Comparison of ENCODE assay signal across 12 mouse cellular contexts in genomic region chr3:94657852-94658739, GRCm38 (mm10). TPM values are rescaled to one million over a fixed set of nuclear protein-coding genes. Genes with fewer than 3 reads are reported as not detected.
DNase-seq lines count a peak whose midpoint lies in the region; ATAC-seq and TF ChIP-seq lines count a peak whose summit lies in the region.
"Not testable (repeated sequence)": the region's sequence is repeated elsewhere in the genome, so short reads cannot be mapped to it uniquely, and the experiment has no call there.
"Had no signal": no experiment of that assay in that cellular context is flagged by ENCODE, and none has a peak within 500 bp of the region (broad histone marks: within the 10 kb centered on the region; RNA-seq: fewer than 3 reads in every experiment).

No protein-coding gene starts in this region.

- not testable (repeated sequence) for H3K36me3 ChIP-seq in heart, embryonic 16.5 days (ENCODE audit: control insufficient read depth, insufficient read depth); kidney, adult 2 months (ENCODE audit: control insufficient read depth, insufficient read depth, low read length); liver, embryonic 14.5 days (replicated peaks; ENCODE audit: control insufficient read depth, insufficient read depth, low read depth); midbrain, embryonic 13.5 days; spleen, adult 2 months (ENCODE audit: control insufficient read depth, insufficient read depth, low read length)

- ATAC-seq in erythroid progenitor cell, adult 5-6 weeks (replicated peaks; ENCODE audit: low FRiP score, poor library complexity, severe bottlenecking) = peak; percentile 52
- ATAC-seq in heart, embryonic 16.5 days (replicated peaks; ENCODE audit: extremely low read depth, insufficient read depth, low FRiP score) = peak; percentile 41
- ATAC-seq in liver, embryonic 14.5 days (ENCODE audit: insufficient read depth) = peak; percentile 36
- peak; percentile 81 for ATAC-seq in midbrain, embryonic 13.5 days

- not testable (repeated sequence) for H3K27me3 ChIP-seq in cerebellum, adult 2 months (ENCODE audit: control insufficient read depth, insufficient read depth, low read length); heart, embryonic 16.5 days (ENCODE audit: control insufficient read depth, insufficient read depth, low read length); kidney, adult 2 months (replicated peaks; ENCODE audit: control insufficient read depth, insufficient read depth, low read length); liver, embryonic 14.5 days (ENCODE audit: control insufficient read depth, insufficient read depth, low read length); spleen, adult 2 months (ENCODE audit: control insufficient read depth, insufficient read depth, low read length)
- peaks cover 23% of the 10 kb centered on the region; the same call in 1 of the 2 replicates for H3K27me3 ChIP-seq in midbrain, embryonic 13.5 days

- H3K4me1 ChIP-seq in cerebellum, adult 2 months (ENCODE audit: control insufficient read depth, insufficient read depth, low read length); heart, embryonic 16.5 days (ENCODE audit: control insufficient read depth, insufficient read depth, low read length); kidney, adult 2 months (ENCODE audit: control insufficient read depth, insufficient read depth, low read length); midbrain, embryonic 13.5 days (replicated peaks); spleen, adult 2 months (ENCODE audit: control insufficient read depth, insufficient read depth, insufficient read length): not testable (repeated sequence)
- peaks cover 8 to 18% of the 10 kb centered on the region in 2 experiments for H3K4me1 ChIP-seq in liver, embryonic 14.5 days (replicated peaks; ENCODE audit: control insufficient read depth in 2 of 2, insufficient read depth in 2 of 2, low read length in 1 of 2)

- H3K4me3 ChIP-seq in cerebellum, adult 2 months (replicated peaks; ENCODE audit: insufficient read depth, low read depth, low read length) = peak overlapping the region; percentile 22
- peak overlapping the region; percentile 53 for H3K4me3 ChIP-seq in heart, embryonic 16.5 days (ENCODE audit: low read length)
- peak overlapping the region; percentile 65 for H3K4me3 ChIP-seq in kidney, adult 2 months (ENCODE audit: insufficient read depth, low read depth, low read length)
- H3K4me3 ChIP-seq in liver, embryonic 14.5 days (ENCODE audit: insufficient read depth in 1 of 2, low read depth in 2 of 2, low read length in 2 of 2) = peak overlapping the region; percentile 56 to 67
- peak overlapping the region; percentile 39 for H3K4me3 ChIP-seq in midbrain, embryonic 13.5 days (replicated peaks)
- H3K4me3 ChIP-seq in spleen, adult 2 months (ENCODE audit: extremely low read depth, insufficient read depth, insufficient read length) = peak overlapping the region; percentile 47

- peak; percentile 10 for DNase-seq in CD4-positive helper T cell, adult 2 months (ENCODE audit: low read depth, low spot score)
- DNase-seq in cerebellum, adult 2 months; kidney, adult 2 months; liver, embryonic 14.5 days (ENCODE audit: low read depth in 3 of 3, low spot score in 3 of 3); spleen, adult 2 months (ENCODE audit: low read depth in 1 of 2, low spot score in 2 of 2): not testable (repeated sequence)

- peak overlapping the region; percentile 77 for H3K4me2 ChIP-seq in heart, embryonic 16.5 days (ENCODE audit: low read depth, low read length)
- peak overlapping the region; percentile 89 for H3K4me2 ChIP-seq in liver, embryonic 14.5 days (ENCODE audit: low read depth)
- peak overlapping the region; percentile 57 for H3K4me2 ChIP-seq in midbrain, embryonic 13.5 days (replicated peaks)

- TF ChIP-seq POLR2A in cerebellum, adult 2 months (IDR thresholded peaks at IDR 0.05; ENCODE audit: borderline replicate concordance, insufficient read depth, low read length); kidney, adult 2 months (IDR thresholded peaks at IDR 0.05; ENCODE audit: low read depth, low read length); spleen, adult 2 months (IDR thresholded peaks at IDR 0.05; ENCODE audit: low read depth, low read length): not testable (repeated sequence)

- not testable (repeated sequence) for H3K27ac ChIP-seq in cerebellum, adult 2 months (ENCODE audit: insufficient read depth, low read length); heart, embryonic 16.5 days (ENCODE audit: low read length); liver, embryonic 14.5 days; midbrain, embryonic 13.5 days; spleen, adult 2 months (ENCODE audit: insufficient read depth, low read length)
- H3K27ac ChIP-seq in kidney, adult 2 months (ENCODE audit: insufficient read depth, low read depth, low read length) = peak overlapping the region; percentile 59; the same call in 1 of the 2 replicates

- peak overlapping the region; percentile 63; the same call in 1 of the 2 replicates for H3K9ac ChIP-seq in heart, embryonic 16.5 days (ENCODE audit: low read length)
- peak overlapping the region; percentile 61 for H3K9ac ChIP-seq in liver, embryonic 14.5 days (replicated peaks)
- H3K9ac ChIP-seq in midbrain, embryonic 13.5 days (replicated peaks) = 0 out of 2 replicates have a peak overlapping the region, but pooled peaks have one; percentile 46

- WGBS in cerebellum, adult 2 months = 12% methylated on average over 26 of the region's 47 CpGs
- WGBS in heart, embryonic 16.5 days = 6% methylated on average over 21 of the region's 47 CpGs
- 4% methylated on average over 24 of the region's 47 CpGs for WGBS in kidney, adult 2 months
- WGBS in liver, embryonic 14.5 days (ENCODE audit: insufficient replicate concordance) = 6% methylated on average over 22 of the region's 47 CpGs
- WGBS in midbrain, embryonic 13.5 days = 3% methylated on average over 26 of the region's 47 CpGs
- 14% methylated on average over 22 of the region's 47 CpGs for WGBS in spleen, adult 2 months

- TF ChIP-seq CTCF in cerebellum, adult 2 months (IDR thresholded peaks at IDR 0.05; ENCODE audit: borderline replicate concordance, insufficient read depth, low read depth, low read length); kidney, adult 2 months (conservative IDR thresholded peaks at IDR 0.05; ENCODE audit: insufficient read depth, insufficient read length, low read depth, low read length); liver, embryonic 14.5 days (IDR thresholded peaks at IDR 0.05; ENCODE audit: low read depth); spleen, adult 2 months (IDR thresholded peaks at IDR 0.05; ENCODE audit: extremely low read depth, insufficient read depth, insufficient read length, insufficient replicate concordance): not testable (repeated sequence)

- not testable (repeated sequence) for TF ChIP-seq EP300 in liver, embryonic 14.5 days (IDR thresholded peaks at IDR 0.05; ENCODE audit: low read depth)

- H3K9me3 ChIP-seq in heart, embryonic 16.5 days (replicated peaks; ENCODE audit: control insufficient read depth, low read length); liver, embryonic 14.5 days (ENCODE audit: control insufficient read depth, low read length); midbrain, embryonic 13.5 days: not testable (repeated sequence)

RNA-seq across cellular contexts. Expression of gene Tuft1, which starts 0.6 kb away (rescaled TPM):
- 7.0 and 7.4 TPM in 2 replicates for polyA plus RNA-seq in cerebellum, adult 2 months (2012; rRNA removed)
- 2.9 and 5.4 TPM in 2 replicates for total RNA-seq in erythroid progenitor cell, adult 5-6 weeks (2015; ENCODE audit: low replicate concordance)
- total RNA-seq in erythroid progenitor cell, adult 5-6 weeks (2017; ENCODE audit: low replicate concordance) = 2.4 and 12.6 TPM in 2 replicates
- 6.4 and 7.0 TPM in 2 replicates for polyA plus RNA-seq in heart, embryonic 16.5 days (2015; fragmentation: Nextera tagmentation; extraction: Ambion mirVana)
- 15.3 and 15.9 TPM in 2 replicates for polyA plus RNA-seq in kidney, adult 2 months (2012; rRNA removed)
- 5.7 and 6.2 TPM in 2 replicates for polyA plus RNA-seq in liver, embryonic 14.5 days (2012; rRNA removed)
- 7.4 and 7.8 TPM in 2 replicates for polyA plus RNA-seq in liver, embryonic 14.5 days (2014; fragmentation: Nextera tagmentation; extraction: Ambion mirVana)
- polyA plus RNA-seq in midbrain, embryonic 13.5 days (2015; fragmentation: Nextera tagmentation; extraction: Ambion mirVana) = 3.6 and 3.7 TPM in 2 replicates
- polyA plus RNA-seq in spleen, adult 2 months (2012; rRNA removed) = 1.7 and 1.8 TPM in 2 replicates

RNA-seq across cellular contexts. Expression of gene Gm10972, which starts 15.2 kb away (rescaled TPM):
- polyA plus RNA-seq in cerebellum, adult 2 months (2012; rRNA removed) = not detected in 2 replicates
- not detected in 2 replicates for total RNA-seq in erythroid progenitor cell, adult 5-6 weeks (2015; ENCODE audit: low replicate concordance)
- not detected in 2 replicates for total RNA-seq in erythroid progenitor cell, adult 5-6 weeks (2017; ENCODE audit: low replicate concordance)
- not detected in 2 replicates for polyA plus RNA-seq in heart, embryonic 16.5 days (2015; fragmentation: Nextera tagmentation; extraction: Ambion mirVana)
- polyA plus RNA-seq in kidney, adult 2 months (2012; rRNA removed) = not detected in 2 replicates
- polyA plus RNA-seq in liver, embryonic 14.5 days (2012; rRNA removed) = not detected in 2 replicates
- polyA plus RNA-seq in liver, embryonic 14.5 days (2014; fragmentation: Nextera tagmentation; extraction: Ambion mirVana) = not detected in 2 replicates
- polyA plus RNA-seq in midbrain, embryonic 13.5 days (2015; fragmentation: Nextera tagmentation; extraction: Ambion mirVana) = not detected in 2 replicates
- polyA plus RNA-seq in spleen, adult 2 months (2012; rRNA removed) = not detected in 2 replicates
- total RNA-seq: adrenal gland, adult 2 months; gastrocnemius, adult 18-20 months; heart, postnatal 4 days; layer of hippocampus, postnatal 10 days had no signal
- polyA plus RNA-seq: adrenal gland, adult 2 months had no signal

RNA-seq across cellular contexts. Expression of gene Selenbp2, which starts 35.3 kb away (rescaled TPM):
- 0.44 TPM in 1 of 2 replicates, not detected in the other for polyA plus RNA-seq in cerebellum, adult 2 months (2012; rRNA removed)
- total RNA-seq in erythroid progenitor cell, adult 5-6 weeks (2015; ENCODE audit: low replicate concordance) = not detected in 2 replicates
- not detected in 2 replicates for total RNA-seq in erythroid progenitor cell, adult 5-6 weeks (2017; ENCODE audit: low replicate concordance)
- polyA plus RNA-seq in heart, embryonic 16.5 days (2015; fragmentation: Nextera tagmentation; extraction: Ambion mirVana) = 4.0 and 4.3 TPM in 2 replicates
- polyA plus RNA-seq in kidney, adult 2 months (2012; rRNA removed) = 22.6 and 26.7 TPM in 2 replicates
- polyA plus RNA-seq in liver, embryonic 14.5 days (2012; rRNA removed) = 19.6 and 20.7 TPM in 2 replicates
- polyA plus RNA-seq in liver, embryonic 14.5 days (2014; fragmentation: Nextera tagmentation; extraction: Ambion mirVana) = 21.2 and 24.3 TPM in 2 replicates
- not detected in 2 replicates for polyA plus RNA-seq in midbrain, embryonic 13.5 days (2015; fragmentation: Nextera tagmentation; extraction: Ambion mirVana)
- polyA plus RNA-seq in spleen, adult 2 months (2012; rRNA removed) = 0.31 and 1.1 TPM in 2 replicates
- total RNA-seq: layer of hippocampus, postnatal 10 days had no signal
